Mouse (Mus musculus) E14TG2a.4 (cell line): ENCODE measurements around the gene Usp7.
"Not testable (repeated sequence)": the region's sequence is repeated elsewhere in the genome, so short reads cannot be mapped to it uniquely, and the experiment has no call there.

Experiments used
- CTCF ChIP-seq: conservative IDR thresholded peaks from 2 replicates; pipeline ENCODE4 v1.5.1; 2014; ENCODE audit warnings: low read length
- NANOG ChIP-seq: IDR thresholded peaks from 2 replicates; pipeline ENCODE4 v1.6.1; 2014; ENCODE audit warnings: borderline replicate concordance, low read length, mixed read lengths

GRCm38 (mm10) chr16:8770342-8770741, 21.8 kb downstream of the Usp7 start:
- TF ChIP-seq CTCF, NANOG: not testable (repeated sequence)
